Mouse (Mus musculus): ENCODE measurements at regions not wholly inside any gene's neighbourhood (a gene's known extent, or its start where the extent isn't known, plus 50 kb on each side); places are given as distances from the start of the nearest gene placed in this dataset.

GRCm38 (mm10) chr12:77599391-77599790 is 361.5 kb downstream of the Fut8 start:
- no peak for TF ChIP-seq CTCF (IDR thresholded peaks at IDR 0.05; ENCODE audit: extremely low read depth, insufficient read length, insufficient replicate concordance, low read depth, low read length)
- no peak for TF ChIP-seq POLR2A (IDR thresholded peaks at IDR 0.05; ENCODE audit: low read depth, low read length)

Measured in small intestine, adult 2 months (tissue).